Mouse (Mus musculus) layer of hippocampus, adult 8-10 months (tissue): ENCODE data around the gene Gch1. TPM values are rescaled to one million over a fixed set of nuclear protein-coding genes. Genes with fewer than 3 reads are reported as not detected.

Source experiments
- DNase-seq, 2 experiments: peaks; one replicate each; pipeline ENCODE4 v3.0.0; 2022; ENCODE audit warnings: low spot score in 2 of 2
- total RNA-seq, 4 experiments: library from RNA; stranded (reverse); gene quantifications; 2 replicates each; pipeline ENCODE4 v1.2.4; 2022

The Gch1 gene
- total RNA-seq, result 1 to 10 TPM; 1.1 to 1.5 (median 1.4) TPM

DNA sequence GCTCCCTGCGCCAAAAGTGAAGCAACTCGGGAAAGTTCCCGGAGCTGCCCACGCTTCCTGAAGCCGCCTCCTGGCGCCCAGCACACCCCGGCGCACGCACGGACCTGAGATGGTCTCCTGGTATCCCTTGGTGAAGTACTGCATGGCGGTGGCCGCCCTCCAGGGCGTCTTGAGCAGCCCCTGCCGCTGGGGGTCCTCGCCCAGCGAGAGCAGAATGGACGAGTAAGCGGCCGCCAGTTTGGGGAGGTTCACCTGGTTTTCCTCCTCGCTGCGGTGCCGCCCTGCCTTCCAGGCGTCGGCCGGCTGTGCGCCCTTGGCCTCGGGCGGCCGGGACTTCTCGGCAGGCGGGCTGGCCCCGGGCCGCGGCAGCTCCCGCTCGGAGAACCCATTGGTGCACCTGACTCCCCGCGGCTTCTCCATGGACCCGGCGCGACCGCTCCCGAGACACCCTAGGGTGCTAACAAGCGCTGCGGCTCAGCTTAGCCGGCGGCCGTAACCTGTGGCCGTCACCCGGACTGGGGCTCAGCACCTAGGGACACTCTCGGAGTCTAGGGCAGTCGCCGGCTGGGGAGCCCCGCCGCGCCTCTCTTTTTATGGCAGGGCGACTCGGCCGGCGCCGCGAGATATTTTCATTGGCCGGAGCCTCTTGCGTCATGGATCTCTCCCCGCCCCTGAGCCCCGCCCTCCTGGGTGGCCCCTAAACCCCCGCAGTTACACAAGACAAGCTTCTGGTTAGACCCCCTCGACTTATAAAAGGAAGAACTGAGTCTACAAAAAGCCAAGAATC, at the start of gene Gch1:
Gch1 (minus strand) TSS at position 566 of the 787 bp plus-strand sequence.
- peak; percentile 32 to 38 for DNase-seq

DNA sequence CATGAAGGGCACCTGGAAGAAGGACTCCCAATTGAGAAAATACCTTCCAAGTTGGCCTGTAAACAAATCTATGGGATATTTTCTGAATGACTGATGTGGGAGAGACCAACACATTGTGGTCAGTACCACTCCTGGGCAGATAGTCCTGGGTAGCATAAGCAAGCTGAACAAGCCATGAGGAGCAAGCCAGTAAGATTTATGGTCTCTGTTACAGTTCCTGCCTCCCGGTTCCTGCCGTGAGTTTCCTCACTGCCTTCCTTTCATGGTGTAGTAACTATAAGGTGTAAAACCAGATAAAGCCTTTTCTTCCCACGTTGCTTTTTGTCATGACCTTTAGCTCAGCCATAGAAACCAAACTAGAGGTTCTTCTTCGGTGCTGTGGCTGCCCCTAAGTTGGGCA, 48.1 kb upstream of the Gch1 start:
- no peak for DNase-seq

GRCm38 (mm10) chr14:47236491-47236890, 47.3 kb upstream of the Gch1 start:
- no peak for DNase-seq

DNA sequence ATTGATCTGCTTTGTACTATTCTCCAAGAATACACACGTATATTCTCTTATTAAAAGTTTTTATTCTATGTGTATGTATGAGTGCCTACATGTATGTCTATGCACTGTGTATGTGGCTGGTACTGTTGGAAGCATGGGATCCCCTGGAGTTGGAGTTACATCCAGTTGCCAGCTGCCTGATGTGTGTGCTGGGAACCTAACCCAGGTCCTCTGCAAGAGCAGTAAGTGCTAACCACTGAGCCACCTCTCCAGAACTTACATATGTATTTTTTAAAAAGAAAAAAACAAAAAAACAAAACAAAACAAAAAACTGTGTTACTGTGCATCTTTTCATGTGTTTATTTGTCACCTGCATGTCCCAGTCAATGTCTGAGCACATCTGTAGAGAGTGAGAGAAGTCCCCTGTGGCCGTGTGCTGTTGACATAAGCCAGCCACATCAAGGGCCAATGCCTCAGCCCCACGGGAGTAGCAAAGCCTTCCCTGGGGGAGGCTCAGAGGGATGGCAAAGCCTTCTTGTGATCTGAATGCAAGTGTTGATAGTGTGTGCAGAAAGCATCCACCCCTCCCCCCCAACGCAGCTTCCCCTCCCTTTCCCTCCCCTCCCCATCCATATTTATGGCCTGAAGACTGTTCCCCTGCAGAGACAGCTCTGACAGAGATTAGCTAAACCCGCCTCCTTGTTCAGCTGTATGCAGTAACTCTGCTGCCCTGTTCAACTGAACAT, 45.5 kb upstream of the Gch1 start:
- no peak for DNase-seq

DNA sequence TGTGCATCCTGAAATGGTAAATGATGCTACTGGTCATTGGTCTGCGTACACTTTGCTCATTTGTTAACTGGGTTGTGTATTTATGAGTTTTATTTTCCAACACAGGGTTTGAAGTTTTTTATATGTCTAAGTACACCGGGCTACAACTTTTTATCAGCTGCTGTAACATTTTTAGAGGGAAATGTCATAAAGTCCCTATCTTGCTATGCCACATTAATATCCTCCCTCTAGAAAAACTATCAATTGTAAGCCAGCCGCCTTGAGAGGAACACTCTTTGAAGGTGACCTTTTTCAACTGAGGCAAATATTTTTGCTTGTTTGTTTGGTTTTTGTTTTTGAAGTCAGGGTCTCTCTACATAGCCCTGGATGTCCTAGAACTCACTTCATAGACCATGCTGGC, 44.8 kb upstream of the Gch1 start:
- no peak for DNase-seq

DNA sequence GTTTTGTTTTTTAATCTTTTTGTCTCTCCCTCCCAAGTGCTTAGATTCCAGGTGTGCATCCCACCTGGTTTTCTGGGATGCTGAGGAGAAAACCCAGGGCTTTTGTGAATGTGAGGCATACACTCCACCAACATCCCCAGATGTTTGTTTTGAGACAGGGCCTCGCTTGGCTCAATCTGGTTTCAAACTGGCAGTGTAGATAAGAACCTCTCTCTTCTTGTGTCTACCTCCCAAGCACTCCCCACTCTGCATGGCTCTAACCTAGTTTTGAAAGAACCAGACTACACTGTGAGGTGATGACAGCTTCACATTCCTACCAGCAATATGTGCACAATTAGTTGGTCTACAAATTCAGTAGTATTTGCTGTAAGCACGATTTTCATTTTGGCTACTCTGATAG, 44.4 kb upstream of the Gch1 start:
- no peak for DNase-seq

GRCm38 (mm10) chr14:47229796-47230376, 40.7 kb upstream of the Gch1 start:
- no peak for DNase-seq

- no peak for DNase-seq
These were observed 36.7 kb upstream of the Gch1 start for GRCm38 (mm10) chr14:47225931-47226330.

- no peak for DNase-seq
These were observed 35.5 kb upstream of the Gch1 start for GRCm38 (mm10) chr14:47224476-47225325.

GRCm38 (mm10) chr14:47222631-47223450, 33.6 kb upstream of the Gch1 start:
- no peak for DNase-seq

- DNase-seq, result no peak
These were observed 32.4 kb upstream of the Gch1 start for GRCm38 (mm10) chr14:47221567-47221966.

DNA sequence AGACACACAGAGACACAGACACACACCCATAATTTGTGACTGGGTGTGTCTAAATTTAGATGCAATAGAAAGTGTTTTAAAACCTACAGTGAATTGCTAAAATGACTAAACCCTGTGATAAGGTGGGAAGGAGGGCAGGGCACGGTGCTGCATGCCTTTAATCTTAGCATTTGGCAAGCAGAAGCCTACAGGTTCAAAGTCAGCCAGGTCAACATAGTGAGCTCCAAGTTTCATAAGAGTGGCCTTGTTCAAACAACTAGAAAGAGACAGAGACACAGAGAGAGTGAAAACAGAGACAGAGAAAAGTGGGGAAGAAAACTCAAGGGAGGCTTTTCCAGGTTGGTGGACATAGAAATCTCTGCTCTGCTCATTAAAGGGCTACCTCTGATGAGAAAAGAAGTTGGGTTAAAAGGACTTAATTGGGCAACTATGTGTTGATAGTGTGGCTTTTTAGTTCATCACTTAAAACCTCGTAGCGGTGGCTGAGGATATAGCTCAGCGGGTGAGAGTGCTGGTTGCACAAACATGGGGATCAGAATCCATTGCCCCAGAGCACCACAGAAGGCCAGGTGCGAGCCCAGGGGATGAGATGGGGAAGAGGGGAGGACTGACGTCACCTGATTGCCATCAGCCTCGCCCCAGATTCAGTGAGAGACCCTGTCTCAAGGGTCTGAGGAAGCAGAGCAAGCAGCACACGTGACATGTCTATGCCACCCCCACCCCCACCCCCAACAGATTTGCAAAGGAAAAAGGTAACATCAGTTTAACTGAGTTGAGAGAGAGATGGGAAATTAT, 31.2 kb upstream of the Gch1 start:
- DNase-seq, result no peak

DNA sequence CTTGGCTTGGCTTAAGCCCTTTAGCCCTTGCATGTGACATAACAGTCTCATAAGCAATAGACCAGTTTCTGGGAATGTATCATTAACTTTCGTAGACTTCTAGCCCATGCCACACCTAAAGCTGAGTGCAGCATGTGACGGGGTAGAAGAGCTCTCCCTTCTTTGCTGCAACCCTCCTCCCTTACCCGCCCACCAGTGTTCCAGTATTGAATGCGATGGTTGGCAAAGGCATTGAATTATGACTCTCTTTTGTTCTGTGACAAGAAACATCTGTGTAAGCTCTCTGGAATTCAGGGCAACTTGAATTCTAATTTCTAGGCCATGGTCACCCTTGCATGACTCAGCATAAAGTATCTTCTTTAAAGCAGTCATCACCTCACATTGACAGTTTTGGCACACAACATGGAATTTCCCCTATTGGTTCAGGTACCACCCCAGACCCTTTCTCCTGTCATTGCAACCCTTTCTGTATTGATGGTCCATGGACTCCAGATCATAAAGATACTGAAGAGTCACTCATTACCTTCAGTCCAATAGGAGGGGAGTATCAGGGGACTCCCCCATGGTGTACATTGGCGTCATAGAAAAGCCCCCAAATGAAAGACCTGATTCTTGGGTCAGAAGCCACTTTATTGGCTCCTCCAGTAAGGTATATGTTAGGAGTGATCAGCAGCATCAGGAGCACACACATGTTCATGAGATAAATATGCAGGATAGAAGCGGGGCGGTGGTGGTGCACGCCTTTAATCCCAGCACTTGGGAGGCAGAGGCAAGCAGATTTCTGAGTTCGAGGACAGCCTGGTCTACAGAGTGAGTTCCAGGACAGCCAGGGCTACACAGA, 29.8 kb upstream of the Gch1 start:
- no peak for DNase-seq

GRCm38 (mm10) chr14:47216541-47216940, 27.3 kb upstream of the Gch1 start:
- no peak for DNase-seq

- no peak for DNase-seq
These were observed 25.2 kb upstream of the Gch1 start for GRCm38 (mm10) chr14:47214367-47214766.

- DNase-seq, result no peak
These were observed 24.1 kb upstream of the Gch1 start for GRCm38 (mm10) chr14:47213305-47213704.

- DNase-seq, result no peak
These were observed 20.5 kb upstream of the Gch1 start for GRCm38 (mm10) chr14:47209669-47210164.

GRCm38 (mm10) chr14:47208564-47209493, 19.6 kb upstream of the Gch1 start:
- DNase-seq, result no peak
